Mouse (Mus musculus) MN1 (cell line): Measurements from ENCODE around the gene 2010111I01Rik.
A peak's percentile ranks its signal among the peaks of the same experiment; 100 is the strongest.
"Not testable (repeated sequence)": the region's sequence is repeated elsewhere in the genome, so short reads cannot be mapped to it uniquely, and the experiment has no call there.

Experiments
- DNase-seq: peaks from one replicate; pipeline ENCODE4 v3.0.0-alpha.2; 2016; ENCODE audit warnings: low spot score

2010111I01Rik gene

DNA sequence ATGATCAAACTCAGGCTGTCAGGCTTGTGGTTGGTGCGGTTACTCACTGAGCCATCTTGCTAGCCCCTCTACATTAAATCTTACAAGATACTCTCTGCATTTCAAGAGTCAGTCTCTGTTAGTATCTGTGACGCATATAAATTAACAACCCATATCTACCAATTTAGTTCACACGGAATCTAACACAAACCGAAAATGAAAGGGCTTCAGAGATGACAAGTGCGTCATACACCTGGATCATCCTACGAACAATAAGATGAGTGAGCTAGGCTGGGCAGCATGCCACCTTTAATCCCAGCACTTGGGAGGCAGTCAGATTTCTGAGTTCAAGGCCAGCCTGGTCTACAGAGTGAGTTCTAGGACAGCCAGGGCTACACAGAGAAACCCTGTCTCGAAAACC is 355.1 kb downstream of the 2010111I01Rik start:
- DNase-seq = no peak

DNA sequence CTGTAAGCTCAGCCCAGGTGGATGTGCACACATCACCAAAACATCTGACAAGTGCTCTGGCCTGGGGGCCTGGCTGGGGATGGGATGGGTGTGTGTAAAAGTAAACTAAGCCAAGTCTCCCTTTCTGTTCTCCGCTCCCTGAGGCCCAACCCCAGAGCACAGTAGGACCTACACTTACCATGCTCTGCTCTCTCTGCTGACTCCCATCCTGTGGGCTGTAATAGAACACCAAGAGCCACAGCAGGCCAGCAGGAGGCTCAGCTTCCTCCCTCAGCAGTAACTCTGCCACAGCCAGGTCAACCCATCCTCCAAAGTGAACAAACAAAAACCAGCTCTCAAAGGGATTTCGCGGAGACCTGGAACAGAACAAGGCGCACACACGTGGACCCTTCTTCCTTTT is 357.0 kb downstream of the 2010111I01Rik start:
- no peak for DNase-seq

DNA sequence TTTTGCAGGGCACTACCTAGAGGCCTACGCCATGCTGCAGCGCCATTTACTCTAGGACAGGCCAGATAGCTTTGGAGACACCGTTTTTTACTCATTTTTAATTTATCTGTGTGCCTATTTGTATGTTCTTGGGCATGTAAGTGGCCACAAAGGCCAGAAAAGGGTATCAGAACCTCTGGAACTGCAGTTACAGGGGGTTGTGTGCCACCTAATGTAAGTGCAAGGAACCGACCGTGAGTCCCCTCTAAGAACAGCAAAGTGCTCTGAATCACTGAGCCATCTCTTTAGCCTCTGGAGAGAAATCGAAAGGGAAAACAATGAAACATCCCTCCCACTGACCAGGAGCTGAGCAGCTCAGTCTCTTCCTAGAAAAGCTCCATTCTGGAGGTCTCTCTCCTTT is 358.1 kb downstream of the 2010111I01Rik start:
- no peak for DNase-seq

DNA sequence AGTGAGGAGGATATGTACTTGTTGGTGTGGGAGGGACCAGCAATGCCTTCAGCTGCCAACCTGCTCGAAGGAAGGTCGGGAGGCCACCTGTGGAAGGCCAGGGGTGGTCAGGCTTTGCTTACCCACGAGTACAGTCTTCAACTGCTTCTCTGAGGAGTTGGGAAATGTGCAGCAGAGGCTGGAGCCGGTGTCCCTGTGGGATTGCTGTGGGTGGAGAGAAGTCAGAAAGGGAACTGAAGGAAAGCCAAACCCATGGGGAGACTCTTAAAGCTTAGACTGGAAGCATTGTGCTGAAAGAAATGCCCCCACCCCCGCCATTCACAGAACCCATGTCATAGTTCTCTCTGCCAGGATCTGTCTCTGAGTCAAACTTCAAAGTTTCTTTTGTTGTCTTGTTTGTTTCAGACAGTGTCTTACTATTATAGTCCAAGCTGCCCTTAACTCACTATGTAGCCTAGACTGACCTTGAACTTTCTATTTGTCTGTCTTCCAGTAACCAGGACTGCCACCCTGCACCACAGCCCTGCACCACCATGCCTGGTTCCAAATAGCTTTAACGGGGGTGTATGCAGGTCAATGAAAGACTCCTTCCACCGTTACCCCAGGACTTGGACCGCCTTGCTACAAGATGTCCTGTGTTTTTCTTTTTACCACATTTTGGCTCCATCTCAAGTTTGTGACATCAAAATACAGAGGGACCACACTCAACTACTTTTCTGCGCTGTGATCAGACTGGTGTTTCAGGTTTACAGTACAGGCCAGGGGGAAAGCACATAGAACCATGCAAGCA is 358.8 kb downstream of the 2010111I01Rik start:
- no peak for DNase-seq

DNA sequence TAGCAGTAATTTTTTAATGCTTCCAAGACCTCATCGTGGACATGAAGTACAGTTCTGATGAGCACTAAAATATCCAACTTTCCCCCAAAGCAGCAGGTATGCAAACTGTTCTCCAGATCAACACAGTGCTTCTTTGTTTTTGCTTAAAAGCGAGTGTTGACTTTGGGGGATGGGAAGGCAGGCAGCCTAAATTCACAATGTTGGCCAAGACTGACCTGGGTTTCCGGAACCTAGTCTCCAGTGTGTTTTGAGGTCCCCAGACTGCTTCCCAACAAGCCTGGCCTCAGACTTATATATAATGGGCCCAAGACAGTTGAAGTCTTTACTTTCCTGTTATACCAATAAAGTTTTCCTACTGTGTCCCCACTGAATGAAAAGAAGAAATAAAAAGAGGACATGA is 359.6 kb downstream of the 2010111I01Rik start:
- DNase-seq = no peak

DNA sequence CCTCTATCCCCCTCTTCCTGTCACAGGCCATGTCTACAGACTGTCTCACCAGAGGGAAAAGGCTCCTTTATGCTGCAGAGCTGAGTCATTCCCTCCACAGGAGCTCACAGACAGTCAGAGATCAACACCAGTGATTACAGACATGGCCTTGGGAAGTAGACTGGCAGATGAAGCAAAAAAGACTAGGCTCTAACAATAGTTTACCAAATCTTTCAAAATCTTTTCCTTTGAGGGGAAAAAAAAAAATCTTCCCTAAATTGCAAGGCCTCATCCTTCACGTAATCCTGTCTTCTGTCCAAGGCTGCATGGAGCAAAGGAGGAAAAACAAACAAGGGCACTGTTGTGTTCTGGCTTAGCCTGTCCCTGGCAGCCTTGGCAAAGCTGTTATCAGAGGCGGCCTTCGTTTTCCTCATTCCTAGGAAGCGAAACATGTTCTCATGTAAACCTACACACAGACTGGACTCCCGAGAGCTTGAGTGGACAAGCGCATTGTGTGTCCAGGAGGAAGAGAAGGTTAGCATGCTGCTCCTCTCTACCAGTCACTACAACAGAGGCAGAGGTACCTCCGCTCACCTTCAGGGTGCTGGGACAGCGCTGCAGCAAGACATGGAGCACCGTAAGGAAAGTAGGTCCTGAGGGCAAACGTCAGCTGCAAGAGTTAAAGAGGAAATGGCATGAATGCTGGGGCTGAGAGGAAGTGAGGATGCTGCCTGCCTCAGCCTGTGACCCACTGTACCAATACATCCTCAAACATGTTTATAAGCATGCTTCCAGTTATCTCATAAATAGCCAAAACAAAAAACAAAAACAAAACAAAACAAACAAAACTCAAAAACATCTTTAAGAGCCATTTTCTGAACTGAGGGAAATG is 360.5 kb downstream of the 2010111I01Rik start:
- DNase-seq = peak; percentile 64

DNA sequence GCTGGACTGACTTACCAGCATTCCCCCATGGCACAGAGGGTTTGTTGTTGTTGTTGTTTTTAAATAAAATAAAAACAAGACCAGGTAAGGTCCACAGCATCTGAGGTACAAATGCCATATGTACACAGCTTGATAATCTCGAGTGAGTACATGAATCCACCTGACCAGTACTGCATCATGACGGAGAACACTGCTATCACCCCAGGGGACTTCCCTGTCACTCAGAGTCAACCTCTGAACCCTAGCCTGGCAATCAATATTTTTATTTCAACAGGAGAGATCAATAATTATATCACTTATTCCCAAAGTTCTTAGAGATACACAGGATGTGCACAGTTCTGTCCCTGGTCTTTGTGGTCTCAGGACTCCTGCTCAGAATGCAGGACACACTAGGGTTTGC is 361.3 kb downstream of the 2010111I01Rik start:
- DNase-seq = no peak

DNA sequence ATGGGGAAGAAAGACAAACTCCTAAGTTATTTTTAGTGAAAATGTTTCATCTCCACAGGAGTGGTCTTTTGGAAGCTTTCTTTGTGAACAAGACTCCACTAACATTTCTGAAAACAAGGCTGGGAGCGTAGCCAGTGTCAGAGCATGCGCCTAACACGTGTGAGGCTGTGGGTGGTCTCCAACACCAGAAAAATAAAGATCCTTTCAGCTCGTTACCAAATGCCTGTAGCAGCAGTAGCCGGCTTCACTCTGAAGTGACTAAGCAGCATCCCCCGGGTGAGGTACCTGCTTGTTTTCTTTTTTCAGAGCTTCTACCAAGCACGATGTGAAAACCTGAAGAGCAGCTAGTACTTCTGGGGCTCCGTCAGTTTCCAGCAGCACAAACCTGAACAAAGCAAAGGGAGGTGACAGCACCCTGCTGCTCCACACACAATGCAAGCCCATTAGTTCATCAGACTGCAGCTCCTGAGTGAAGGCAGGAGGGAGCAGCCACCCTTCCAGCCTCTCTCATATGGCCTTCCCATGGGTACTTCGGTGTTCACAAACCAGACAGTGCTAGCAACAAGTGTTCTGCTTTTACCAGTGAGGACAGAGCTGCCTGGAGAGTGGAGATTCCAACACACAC is 365.7 kb downstream of the 2010111I01Rik start:
- DNase-seq = no peak

DNA sequence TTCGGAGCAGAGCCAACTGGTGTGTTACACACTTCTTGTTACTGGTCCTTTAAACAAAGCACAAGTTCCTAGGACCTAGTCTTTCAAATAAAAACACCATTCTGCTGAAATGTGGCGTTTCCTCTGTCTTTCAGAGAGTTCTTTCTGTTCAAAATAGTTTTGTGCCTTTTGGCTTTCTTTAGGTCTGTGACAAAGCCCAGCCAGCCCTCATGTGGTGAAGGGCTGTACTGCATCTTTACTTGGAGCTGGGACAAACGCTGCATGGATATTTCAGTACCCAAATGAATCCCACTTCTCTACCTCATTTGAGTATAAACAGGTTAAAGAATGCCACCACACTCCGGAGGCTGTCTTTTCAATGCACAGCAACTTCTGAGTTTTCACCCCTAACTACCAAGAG is 366.7 kb downstream of the 2010111I01Rik start:
- DNase-seq = peak; percentile 71

DNA sequence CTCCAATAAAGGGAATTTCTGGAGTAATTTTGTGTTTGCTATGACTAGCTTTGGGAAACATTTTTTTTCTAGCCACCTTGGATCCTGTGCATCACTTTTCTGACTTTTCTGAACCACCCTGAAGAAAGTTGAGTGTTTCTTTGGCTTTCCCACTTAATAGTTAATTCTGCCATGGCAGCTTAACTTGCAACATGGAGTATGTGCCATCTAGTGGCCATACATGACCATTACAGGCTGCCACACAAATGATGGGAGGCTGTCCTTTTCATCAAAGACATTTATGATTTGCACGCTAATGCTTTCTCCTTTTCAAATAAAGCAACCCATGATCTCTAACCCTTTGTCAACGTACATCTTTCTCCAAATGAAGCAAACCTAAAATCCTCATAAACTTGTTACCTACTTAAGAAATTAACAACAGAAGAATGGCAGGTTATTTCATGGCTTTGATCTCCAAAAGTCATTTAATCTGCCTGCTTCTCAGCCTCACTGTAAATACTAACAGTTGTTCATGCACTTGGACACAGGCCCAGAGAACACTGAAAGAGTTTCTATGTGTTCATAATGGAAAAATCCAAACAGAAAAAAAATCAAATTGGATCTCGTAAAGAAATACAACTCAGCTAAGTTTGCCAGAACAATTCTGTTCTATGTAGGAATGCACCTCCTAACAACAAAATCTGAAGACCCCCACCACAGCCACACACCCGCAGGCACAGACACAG is 368.0 kb downstream of the 2010111I01Rik start:
- DNase-seq = peak; percentile 74

DNA sequence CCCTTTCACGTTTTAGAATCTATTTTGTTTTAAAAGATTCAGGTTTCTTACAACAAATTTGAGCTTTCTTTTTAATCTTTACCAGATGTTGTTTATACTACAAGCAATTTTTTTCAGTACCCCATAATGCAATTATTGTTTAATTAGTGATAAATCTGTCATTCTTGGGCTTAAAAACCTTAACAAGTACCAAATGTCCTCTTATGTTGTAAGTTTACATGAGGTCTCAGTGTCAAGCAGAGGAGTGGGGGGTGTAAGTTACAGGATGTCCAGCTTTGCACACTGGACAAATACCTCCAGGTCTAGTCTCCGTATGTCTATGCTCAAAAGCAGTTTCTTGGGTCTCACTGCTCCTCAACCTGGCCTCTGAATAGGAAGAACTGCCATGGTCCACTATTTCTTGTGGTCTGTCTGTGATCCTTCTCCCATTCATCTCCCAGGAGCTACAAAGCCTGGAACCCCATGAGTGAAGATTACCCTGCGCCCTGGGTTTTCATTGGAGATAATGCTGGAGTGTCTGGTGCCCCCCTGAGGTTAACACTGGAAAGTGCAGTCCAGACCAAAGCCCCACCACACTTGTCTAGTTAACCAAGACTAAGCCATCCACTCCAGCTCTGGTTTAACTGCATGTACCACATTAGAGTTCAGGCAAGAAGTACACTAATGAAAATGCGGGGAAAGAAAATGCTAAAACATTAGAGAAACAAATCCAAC is 370.9 kb downstream of the 2010111I01Rik start:
- peak; percentile 58 for DNase-seq

DNA sequence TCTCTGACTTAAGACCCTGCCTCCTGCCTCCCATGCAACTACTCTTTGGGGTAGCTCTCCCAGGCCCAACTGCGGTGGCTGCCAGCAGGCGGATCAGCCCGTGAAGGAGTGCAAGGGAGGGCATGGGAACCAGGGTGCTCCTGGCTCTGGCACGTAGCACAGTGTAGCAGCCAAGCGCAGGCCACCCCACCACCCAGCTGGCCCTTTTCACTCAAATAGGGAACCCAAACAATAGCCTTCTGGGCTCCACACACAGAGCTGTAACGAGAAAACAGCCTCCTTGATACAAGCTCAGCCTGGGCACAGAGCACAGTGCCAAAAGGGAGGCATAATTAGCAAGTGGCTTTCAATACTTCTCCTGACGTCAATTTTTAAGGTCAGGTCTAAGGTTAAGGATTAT is 371.6 kb downstream of the 2010111I01Rik start:
- peak; percentile 64 for DNase-seq

DNA sequence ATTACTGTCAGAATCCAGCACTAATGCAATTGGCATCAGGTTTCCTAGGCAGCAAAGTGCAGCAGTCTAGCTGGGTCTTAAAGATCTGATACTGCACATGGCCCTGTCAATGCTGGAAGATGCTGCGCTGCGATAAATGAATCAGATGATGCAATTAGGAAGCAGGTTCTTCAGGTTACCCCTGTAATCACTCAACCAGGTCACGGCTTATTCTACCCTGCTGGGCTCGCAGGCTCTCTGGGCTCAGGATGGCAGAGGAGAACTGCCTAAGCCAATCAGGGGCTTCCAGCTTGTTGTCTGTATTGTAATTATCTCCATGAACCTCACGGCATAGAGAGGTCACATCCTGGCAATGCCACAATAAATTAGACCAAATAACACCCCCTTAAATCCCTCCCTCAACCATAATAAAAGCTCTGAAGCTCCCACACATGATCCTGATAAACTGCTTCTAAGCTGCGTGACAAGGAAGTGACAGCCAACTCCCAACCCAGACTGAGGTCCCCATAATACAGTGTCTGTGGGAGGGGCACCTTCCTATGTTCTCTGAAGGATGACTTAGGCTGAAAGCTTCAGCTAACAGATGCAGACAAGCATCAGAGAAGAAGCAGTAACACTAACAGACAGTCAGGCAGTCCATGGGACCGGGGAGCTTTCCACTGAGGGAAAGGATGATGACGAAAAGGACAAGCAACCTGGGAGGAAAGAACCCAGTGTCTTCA is 372.7 kb downstream of the 2010111I01Rik start:
- DNase-seq = peak; percentile 95

DNA sequence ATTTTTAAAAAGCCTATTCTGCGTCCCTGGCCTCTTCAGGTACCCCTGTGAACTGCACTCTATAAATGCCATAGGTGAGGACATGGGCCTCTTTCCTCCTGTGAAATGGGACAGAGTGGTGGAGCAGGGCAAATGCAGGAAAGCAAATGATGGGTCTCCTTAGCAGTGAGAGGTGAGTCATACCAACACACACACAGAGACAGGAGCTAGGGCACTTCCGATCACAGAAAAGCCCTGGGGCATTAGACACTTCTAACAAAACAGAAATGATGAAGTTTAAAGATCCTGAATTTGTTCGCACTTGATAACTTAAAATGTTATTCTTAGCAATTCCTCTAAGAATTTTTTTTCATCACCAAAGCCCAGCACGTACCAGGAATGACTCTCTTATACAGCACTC is 375.3 kb downstream of the 2010111I01Rik start:
- DNase-seq = no peak

DNA sequence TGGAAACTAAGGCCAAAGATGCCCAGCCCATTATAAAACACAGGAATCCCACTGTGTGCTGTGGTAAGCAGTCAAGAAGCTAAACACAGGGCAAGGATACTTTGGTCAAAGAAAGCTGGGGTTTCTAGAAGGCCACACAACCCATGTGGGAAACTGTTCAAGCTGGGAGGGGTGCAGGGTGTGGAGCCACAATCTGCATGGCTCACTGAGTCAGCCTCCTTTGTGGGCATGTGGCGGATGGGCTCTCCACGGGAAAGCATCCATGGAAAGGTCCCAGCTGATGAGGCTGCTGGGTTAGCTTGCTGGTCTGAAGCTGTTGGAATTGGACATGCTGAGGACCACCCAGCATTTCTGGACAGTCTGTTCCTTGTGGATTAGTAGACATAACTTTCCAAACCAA is 378.1 kb downstream of the 2010111I01Rik start:
- no peak for DNase-seq

DNA sequence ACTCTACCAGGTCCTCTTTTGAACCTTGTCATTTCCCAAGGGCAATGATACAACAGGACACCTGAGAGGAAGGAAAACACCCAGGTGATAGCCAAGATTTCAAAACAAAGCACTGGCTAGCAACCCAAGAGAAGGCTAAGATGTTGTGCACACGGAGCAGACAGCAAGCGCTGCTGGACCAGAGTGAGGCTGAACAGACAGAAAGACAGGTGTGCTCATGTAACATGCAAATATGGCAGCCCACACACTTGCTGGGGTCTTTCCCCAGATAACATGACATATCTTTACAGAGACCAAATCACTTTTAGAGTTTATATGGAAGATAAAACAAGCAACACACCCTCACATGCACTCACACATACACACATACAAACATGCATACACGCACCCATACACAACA is 379.8 kb downstream of the 2010111I01Rik start:
- no peak for DNase-seq

DNA sequence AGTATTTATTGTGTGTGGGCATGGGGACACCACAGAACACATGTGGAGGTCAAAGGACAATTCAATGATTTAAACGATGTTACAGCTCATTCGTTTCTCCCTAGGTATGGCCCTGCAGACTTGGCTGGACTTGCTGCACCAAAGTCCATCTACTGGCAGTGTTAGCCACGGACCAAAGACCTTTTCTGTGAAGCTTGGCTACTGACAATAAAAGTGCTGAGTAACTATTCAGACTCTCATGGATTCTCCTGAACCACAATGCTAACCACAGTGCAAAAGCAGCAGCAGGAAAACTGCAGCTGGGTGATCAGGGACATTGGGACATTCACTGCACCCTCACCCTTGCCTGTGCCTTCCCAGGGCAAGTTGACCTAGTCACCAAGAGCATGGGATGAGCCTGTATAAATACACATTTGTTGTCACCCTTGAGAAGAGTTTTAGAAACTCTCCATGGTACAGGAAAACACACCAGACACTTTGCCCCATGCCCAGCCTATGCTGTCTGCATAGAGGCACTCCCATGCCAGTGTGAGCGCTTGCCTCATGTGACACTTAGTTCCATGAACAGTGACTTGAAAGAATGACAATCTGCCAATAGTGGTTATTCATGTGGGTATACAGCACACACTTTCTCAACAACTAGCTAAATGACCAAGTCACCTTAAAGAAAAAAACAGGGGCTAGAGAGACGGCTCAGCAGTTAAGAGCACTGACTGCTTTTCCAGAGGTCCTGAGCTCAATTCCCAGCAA is 381.0 kb downstream of the 2010111I01Rik start:
- DNase-seq = no peak

DNA sequence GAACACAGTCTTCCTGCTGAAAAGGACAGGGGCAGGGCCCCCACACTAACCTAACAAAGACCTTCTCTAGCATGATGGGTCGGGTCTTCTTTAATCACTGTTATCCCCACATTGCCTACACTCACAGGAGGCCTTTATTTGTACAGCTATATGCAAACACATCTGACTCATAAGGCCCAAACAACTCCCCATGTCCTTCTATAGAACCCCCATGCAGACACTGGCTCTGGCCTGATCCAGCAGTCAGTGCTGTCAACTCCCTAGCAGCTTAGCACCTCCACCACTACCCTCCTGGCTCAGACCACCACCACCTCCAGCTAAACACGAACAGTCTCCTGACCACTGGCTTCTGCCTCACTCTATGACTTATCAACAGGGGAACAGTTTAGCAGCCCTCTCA is 382.9 kb downstream of the 2010111I01Rik start:
- no peak for DNase-seq

DNA sequence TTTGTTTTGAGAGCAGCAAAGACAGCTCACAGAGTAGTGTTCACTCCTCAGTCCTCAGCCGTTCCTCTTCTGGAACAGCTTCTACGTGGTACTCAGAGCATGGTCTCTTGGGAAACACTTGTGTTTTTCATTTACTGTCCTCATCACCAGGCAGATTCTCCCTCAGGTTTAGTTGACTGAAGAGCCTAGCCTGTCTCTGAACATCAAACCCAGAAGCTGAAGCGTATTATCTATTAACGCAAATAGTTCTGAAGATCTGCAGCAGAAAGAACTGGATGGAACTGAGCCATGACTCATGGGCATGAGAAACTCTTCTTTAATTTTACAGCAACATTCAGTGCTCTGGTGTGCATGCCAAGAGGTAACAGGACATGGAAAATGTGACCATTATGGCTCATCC is 385.4 kb downstream of the 2010111I01Rik start:
- DNase-seq = no peak

DNA sequence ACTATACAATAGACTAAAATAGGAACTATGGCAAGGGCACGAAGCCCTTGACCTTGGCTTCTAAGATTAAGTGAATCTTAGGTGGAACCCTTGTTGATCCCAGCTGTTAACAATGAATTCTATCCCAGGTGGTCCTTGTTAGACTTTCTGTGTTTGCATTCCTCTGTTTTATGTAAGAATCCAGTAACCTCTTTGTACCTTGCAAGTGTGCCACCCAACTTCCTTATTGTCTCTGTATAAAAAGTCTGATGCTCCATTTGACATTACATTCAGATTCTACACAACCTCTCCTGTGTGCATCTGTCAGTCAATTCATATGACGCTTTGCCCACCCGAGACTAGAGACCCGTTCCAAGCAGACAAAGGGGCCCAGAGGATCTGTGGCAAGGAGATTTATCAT is 388.6 kb downstream of the 2010111I01Rik start:
- not testable (repeated sequence) for DNase-seq
